Mouse (Mus musculus): ENCODE measurements around the gene Ddah1. TPM values are rescaled to one million over a fixed set of nuclear protein-coding genes. Genes with fewer than 3 reads are reported as not detected.

Gene Ddah1
- total and polyA plus RNA-seq, 2 experiments from 2014 or later = 8.1 to 12.4 TPM

GRCm38 (mm10) chr3:145764416-145764815, 5.9 kb downstream of the Ddah1 start:
- Histone ChIP-seq H3K4me2 (ENCODE audit: low read depth, low read length) (no peak overlapping the region), H3K4me3 (ENCODE audit: low read depth, low read length) (no peak overlapping the region), H3K27me3 (ENCODE audit: control insufficient read depth, insufficient read depth, low read length) (no peaks in the 10 kb centered on the region), H3K27ac (ENCODE audit: low read depth) (no peak overlapping the region), H3K4me1 (ENCODE audit: control insufficient read depth, insufficient read depth) (0 out of 2 replicates have a peak, but pooled peaks cover 4% of the 10 kb centered on the region), H3K9me3 (replicated peaks; ENCODE audit: control insufficient read depth, low read length) (no peaks in the 10 kb centered on the region), H3K9ac (replicated peaks; ENCODE audit: low read depth, low read length) (no peak overlapping the region), H3K36me3 (replicated peaks; ENCODE audit: control insufficient read depth, insufficient read depth, low read length) (no peaks in the 10 kb centered on the region)
- TF ChIP-seq CTCF (IDR thresholded peaks at IDR 0.05; ENCODE audit: low read depth) = no peak
- no peak for TF ChIP-seq EP300 (IDR thresholded peaks at IDR 0.05; ENCODE audit: low read depth)
- WGBS = 94% methylated on average over 2 of the region's 2 CpGs
- DNase-seq (ENCODE audit: low spot score) (no peak), ATAC-seq (ENCODE audit: insufficient read depth, low read depth) (no peak)

GRCm38 (mm10) chr3:145768439-145768838, 10.0 kb downstream of the Ddah1 start:
- Histone ChIP-seq H3K36me3 (replicated peaks; ENCODE audit: control insufficient read depth, insufficient read depth, low read length) (no peaks in the 10 kb centered on the region), H3K27me3 (ENCODE audit: control insufficient read depth, insufficient read depth, low read length) (no peaks in the 10 kb centered on the region), H3K9me3 (replicated peaks; ENCODE audit: control insufficient read depth, low read length) (no peaks in the 10 kb centered on the region), H3K4me2 (ENCODE audit: low read depth, low read length) (no peak overlapping the region), H3K4me3 (ENCODE audit: low read depth, low read length) (no peak overlapping the region), H3K4me1 (ENCODE audit: control insufficient read depth, insufficient read depth) (no peaks in the 10 kb centered on the region), H3K9ac (replicated peaks; ENCODE audit: low read depth, low read length) (no peak overlapping the region), H3K27ac (ENCODE audit: low read depth) (no peak overlapping the region)
- ATAC-seq (ENCODE audit: insufficient read depth, low read depth) = no peak
- DNase-seq (ENCODE audit: low spot score) = no peak
- TF ChIP-seq EP300 (IDR thresholded peaks at IDR 0.05; ENCODE audit: low read depth) (no peak), CTCF (IDR thresholded peaks at IDR 0.05; ENCODE audit: low read depth) (no peak)
- WGBS = 98% methylated on average over 4 of the region's 4 CpGs

GRCm38 (mm10) chr3:145773384-145773783, 14.9 kb downstream of the Ddah1 start:
- no peak overlapping the region for H3K4me2 ChIP-seq (ENCODE audit: low read depth, low read length)
- no peak overlapping the region for H3K4me3 ChIP-seq (ENCODE audit: low read depth, low read length)
- WGBS = 70% methylated on average over 9 of the region's 9 CpGs
- DNase-seq (ENCODE audit: low spot score) (no peak), ATAC-seq (ENCODE audit: insufficient read depth, low read depth) (no peak)
- H3K36me3 ChIP-seq (replicated peaks; ENCODE audit: control insufficient read depth, insufficient read depth, low read length) = no peaks in the 10 kb centered on the region
- H3K27ac ChIP-seq (ENCODE audit: low read depth) = no peak overlapping the region
- H3K9me3 ChIP-seq (replicated peaks; ENCODE audit: control insufficient read depth, low read length) = no peaks in the 10 kb centered on the region
- TF ChIP-seq EP300 (IDR thresholded peaks at IDR 0.05; ENCODE audit: low read depth) (no peak), CTCF (IDR thresholded peaks at IDR 0.05; ENCODE audit: low read depth) (no peak)
- no peaks in the 10 kb centered on the region for H3K27me3 ChIP-seq (ENCODE audit: control insufficient read depth, insufficient read depth, low read length)
- H3K9ac ChIP-seq (replicated peaks; ENCODE audit: low read depth, low read length) = no peak overlapping the region
- no peaks in the 10 kb centered on the region for H3K4me1 ChIP-seq (ENCODE audit: control insufficient read depth, insufficient read depth)

DNA sequence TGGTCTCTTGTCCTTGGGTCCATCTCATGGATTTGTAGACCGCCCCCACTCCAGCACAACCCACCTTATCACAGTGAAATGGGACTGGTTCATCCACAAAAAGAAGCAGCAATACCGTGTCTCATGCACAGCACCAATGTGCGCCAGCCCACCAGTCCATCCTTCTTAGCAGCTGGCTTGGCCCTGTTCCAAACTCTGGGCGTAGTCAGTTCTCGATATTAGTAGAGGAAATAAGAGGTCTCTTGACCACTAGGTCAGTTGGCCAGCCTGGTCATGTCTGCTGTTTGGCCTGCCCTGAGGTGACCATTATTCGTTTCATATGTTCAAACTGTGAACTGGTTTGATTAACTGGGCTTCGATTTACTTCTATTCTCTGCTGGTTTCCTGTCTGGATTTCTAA, 15.9 kb downstream of the Ddah1 start:
- no peaks in the 10 kb centered on the region for H3K9me3 ChIP-seq (replicated peaks; ENCODE audit: control insufficient read depth, low read length)
- no peaks in the 10 kb centered on the region for H3K27me3 ChIP-seq (ENCODE audit: control insufficient read depth, insufficient read depth, low read length)
- H3K4me1 ChIP-seq (ENCODE audit: control insufficient read depth, insufficient read depth) = no peaks in the 10 kb centered on the region
- H3K4me2 ChIP-seq (ENCODE audit: low read depth, low read length) = no peak overlapping the region
- H3K4me3 ChIP-seq (ENCODE audit: low read depth, low read length) = no peak overlapping the region
- WGBS = 79% methylated on average over 7 of the region's 7 CpGs
- TF ChIP-seq EP300 (IDR thresholded peaks at IDR 0.05; ENCODE audit: low read depth) = no peak
- no peak for TF ChIP-seq CTCF (IDR thresholded peaks at IDR 0.05; ENCODE audit: low read depth)
- H3K9ac ChIP-seq (replicated peaks; ENCODE audit: low read depth, low read length) = no peak overlapping the region
- H3K27ac ChIP-seq (ENCODE audit: low read depth) = no peak overlapping the region
- ATAC-seq (ENCODE audit: insufficient read depth, low read depth) = no peak
- no peak for DNase-seq (ENCODE audit: low spot score)
- H3K36me3 ChIP-seq (replicated peaks; ENCODE audit: control insufficient read depth, insufficient read depth, low read length) = no peaks in the 10 kb centered on the region

DNA sequence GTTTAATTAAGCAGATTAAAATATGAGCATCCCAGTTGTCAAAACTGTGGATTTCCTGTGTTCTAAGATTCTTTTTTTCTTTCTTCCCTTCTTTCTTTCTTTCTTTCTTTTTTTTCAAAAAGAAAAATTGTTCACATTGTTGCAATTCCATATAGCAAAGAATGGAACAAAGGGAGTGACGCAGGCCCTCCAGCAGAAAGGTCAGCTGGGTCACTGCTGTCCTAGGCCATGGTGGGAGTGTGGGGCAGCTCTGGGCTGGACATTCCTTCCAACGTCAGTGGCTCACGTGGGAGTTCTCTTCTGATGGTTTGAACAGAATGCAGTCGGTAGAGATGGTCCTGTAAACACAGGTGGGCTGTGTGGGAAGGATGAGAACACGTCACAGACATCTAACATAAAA, 16.8 kb downstream of the Ddah1 start:
- Histone ChIP-seq H3K4me2 (ENCODE audit: low read depth, low read length) (no peak overlapping the region), H3K27ac (ENCODE audit: low read depth) (no peak overlapping the region), H3K9ac (replicated peaks; ENCODE audit: low read depth, low read length) (no peak overlapping the region), H3K4me3 (ENCODE audit: low read depth, low read length) (no peak overlapping the region), H3K27me3 (ENCODE audit: control insufficient read depth, insufficient read depth, low read length) (no peaks in the 10 kb centered on the region), H3K4me1 (ENCODE audit: control insufficient read depth, insufficient read depth) (no peaks in the 10 kb centered on the region; the same call in 1 of the 2 replicates), H3K9me3 (replicated peaks; ENCODE audit: control insufficient read depth, low read length) (no peaks in the 10 kb centered on the region), H3K36me3 (replicated peaks; ENCODE audit: control insufficient read depth, insufficient read depth, low read length) (no peaks in the 10 kb centered on the region)
- 58% methylated on average over 5 of the region's 5 CpGs for WGBS
- TF ChIP-seq CTCF (IDR thresholded peaks at IDR 0.05; ENCODE audit: low read depth) = no peak
- no peak for TF ChIP-seq EP300 (IDR thresholded peaks at IDR 0.05; ENCODE audit: low read depth)
- DNase-seq (ENCODE audit: low spot score) = no peak
- ATAC-seq (ENCODE audit: insufficient read depth, low read depth) = no peak

- Histone ChIP-seq H3K27ac (ENCODE audit: low read depth) (no peak overlapping the region), H3K4me3 (ENCODE audit: low read depth, low read length) (no peak overlapping the region), H3K9ac (replicated peaks; ENCODE audit: low read depth, low read length) (no peak overlapping the region), H3K36me3 (replicated peaks; ENCODE audit: control insufficient read depth, insufficient read depth, low read length) (no peaks in the 10 kb centered on the region), H3K9me3 (replicated peaks; ENCODE audit: control insufficient read depth, low read length) (no peaks in the 10 kb centered on the region), H3K4me1 (ENCODE audit: control insufficient read depth, insufficient read depth) (no peaks in the 10 kb centered on the region; the same call in 1 of the 2 replicates), H3K27me3 (ENCODE audit: control insufficient read depth, insufficient read depth, low read length) (no peaks in the 10 kb centered on the region), H3K4me2 (ENCODE audit: low read depth, low read length) (no peak overlapping the region)
- TF ChIP-seq CTCF (IDR thresholded peaks at IDR 0.05; ENCODE audit: low read depth) (no peak), EP300 (IDR thresholded peaks at IDR 0.05; ENCODE audit: low read depth) (no peak)
- ATAC-seq (ENCODE audit: insufficient read depth, low read depth) (no peak), DNase-seq (ENCODE audit: low spot score) (no peak)
- WGBS = 80% methylated on average over 5 of the region's 5 CpGs
These were observed 17.4 kb downstream of the Ddah1 start for GRCm38 (mm10) chr3:145775862-145776261.

Data from heart, postnatal 0 days (tissue).